Mouse (Mus musculus) ES-E14 (cell line): ENCODE data around the gene Gm3250.

Source experiments
- CHD2 ChIP-seq: IDR thresholded peaks from 2 replicates; pipeline ENCODE4 v1.6.1; 2014; ENCODE audit warnings: mild to moderate bottlenecking, low read depth, low read length, inconsistent platforms
- HCFC1 ChIP-seq: IDR thresholded peaks from 2 replicates; pipeline ENCODE4 v1.6.1; 2012; ENCODE audit warnings: low read length, inconsistent platforms, borderline replicate concordance; ENCODE audit not compliant: insufficient read depth
- MAFK ChIP-seq: IDR thresholded peaks from 2 replicates; pipeline ENCODE4 v1.6.1; 2014; ENCODE audit warnings: mild to moderate bottlenecking, low read depth, low read length, inconsistent platforms; ENCODE audit not compliant: insufficient read depth
- ZC3H11A ChIP-seq: IDR thresholded peaks from 2 replicates; pipeline ENCODE4 v1.6.1; 2012; ENCODE audit warnings: low read depth, mild to moderate bottlenecking, inconsistent platforms, low read length, borderline replicate concordance
- ZNF384 ChIP-seq: IDR thresholded peaks from 2 replicates; pipeline ENCODE4 v1.6.1; 2012; ENCODE audit warnings: low read depth, low read length, inconsistent platforms

GRCm38 (mm10) chr10:77769727-77770126 is 12.6 kb downstream of the Gm3250 start:
- TF ChIP-seq MAFK (no peak), ZNF384 (no peak), HCFC1 (no peak), CHD2 (no peak), ZC3H11A (no peak)
